Mouse (Mus musculus) neural tube, embryonic 13.5 days (tissue): Measurements from ENCODE around the gene Fermt3. TPM values are rescaled to one million over a fixed set of nuclear protein-coding genes. Genes with fewer than 3 reads are reported as not detected.

Experiments used
- ATAC-seq: fragments of 200-750 bp; cut with Nextera tagmentation; 2 replicates; pipeline ENCODE4 v1.8.0; 2017; ENCODE audit warnings: low read depth, mild to moderate bottlenecking, moderate TSS enrichment, moderate library complexity
- H3K27ac ChIP-seq: fragments of 300-500 bp; sonication (generic); replicated peaks from 2 replicates; pipeline ENCODE4 v1.5.1; 2015; ENCODE audit warnings: moderate library complexity, mild to moderate bottlenecking, inconsistent platforms
- H3K27me3 ChIP-seq: fragments of 300-500 bp; sonication (generic); 2 replicates; pipeline ENCODE4 v1.6.1; 2015; ENCODE audit warnings: mild to moderate bottlenecking, inconsistent platforms
- H3K36me3 ChIP-seq: fragments of 300-500 bp; sonication (generic); 2 replicates; pipeline ENCODE4 v1.6.1; 2015; ENCODE audit warnings: mild to moderate bottlenecking, inconsistent platforms
- H3K4me1 ChIP-seq: fragments of 300-500 bp; sonication (generic); replicated peaks from 2 replicates; pipeline ENCODE4 v1.6.1; 2015; ENCODE audit warnings: inconsistent platforms
- H3K4me2 ChIP-seq: fragments of 300-500 bp; sonication (generic); 2 replicates; pipeline ENCODE4 v1.6.1; 2015; ENCODE audit warnings: inconsistent platforms, mild to moderate bottlenecking, moderate library complexity
- H3K4me3 ChIP-seq: fragments of 300-500 bp; sonication (generic); 2 replicates; pipeline ENCODE4 v1.5.1; 2015; ENCODE audit warnings: mild to moderate bottlenecking, inconsistent platforms
- H3K9ac ChIP-seq: fragments of 300-500 bp; sonication (generic); 2 replicates; pipeline ENCODE4 v1.6.1; 2015; ENCODE audit warnings: moderate library complexity, mild to moderate bottlenecking, inconsistent platforms
- H3K9me3 ChIP-seq: fragments of 300-500 bp; sonication (generic); 2 replicates; pipeline ENCODE4 v1.6.1; 2016; ENCODE audit warnings: inconsistent platforms
- WGBS: fragments of 180-500 bp; shearing (Covaris S2); methylation state at CpG from one replicate; pipeline ENCODE4 v1.1.7; 2015; 5-methylcytosine and 5-hydroxymethylcytosine counted together
- polyA plus RNA-seq: library from polyadenylated mRNA; unstranded; fragments of >200 nt; fragmentation: Nextera tagmentation; extraction: Ambion mirVana; gene quantifications from 2 replicates; pipeline ENCODE4 v1.2.1, GENCODE M21; 2015

Fermt3 gene
- polyA plus RNA-seq = 4.4 and 4.9 TPM in 2 replicates

DNA sequence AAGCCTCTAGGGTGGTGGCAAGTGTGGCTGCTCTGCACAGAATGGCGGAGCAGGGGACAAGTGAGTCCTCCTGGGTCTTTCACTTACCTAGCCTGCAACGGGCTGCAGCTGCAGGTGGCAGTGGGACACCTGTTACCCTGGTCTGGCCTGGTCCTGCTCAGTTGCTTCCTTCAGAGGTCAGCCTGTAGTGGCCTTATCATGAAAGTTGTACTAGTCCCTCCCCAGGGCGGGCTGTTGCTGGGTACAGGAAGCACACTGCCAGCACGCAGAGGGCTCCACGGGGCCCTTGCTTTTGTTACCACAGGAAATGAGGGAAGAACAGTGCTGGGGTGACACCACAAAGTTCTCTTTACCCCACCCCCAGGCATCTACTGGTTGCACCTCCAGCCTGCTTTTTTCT, at the start of gene Fermt3:
Gene Fermt3 (minus strand): TSS at position 279 of the 400 bp plus-strand sequence.
- no peak within 1 kb of the TSS for H3K4me2 ChIP-seq
- H3K36me3 ChIP-seq = peaks cover 75% of the 10 kb centered on the region
- no peaks in the 10 kb centered on the region for H3K4me1 ChIP-seq
- H3K9ac ChIP-seq = no peak within 1 kb of the TSS
- 91% methylated on average over 5 of the region's 5 CpGs for WGBS
- H3K9me3 ChIP-seq = no peaks in the 10 kb centered on the region
- ATAC-seq = no peak
- H3K27me3 ChIP-seq = no peaks in the 10 kb centered on the region
- H3K27ac ChIP-seq = no peak within 1 kb of the TSS
- no peak within 1 kb of the TSS for H3K4me3 ChIP-seq

DNA sequence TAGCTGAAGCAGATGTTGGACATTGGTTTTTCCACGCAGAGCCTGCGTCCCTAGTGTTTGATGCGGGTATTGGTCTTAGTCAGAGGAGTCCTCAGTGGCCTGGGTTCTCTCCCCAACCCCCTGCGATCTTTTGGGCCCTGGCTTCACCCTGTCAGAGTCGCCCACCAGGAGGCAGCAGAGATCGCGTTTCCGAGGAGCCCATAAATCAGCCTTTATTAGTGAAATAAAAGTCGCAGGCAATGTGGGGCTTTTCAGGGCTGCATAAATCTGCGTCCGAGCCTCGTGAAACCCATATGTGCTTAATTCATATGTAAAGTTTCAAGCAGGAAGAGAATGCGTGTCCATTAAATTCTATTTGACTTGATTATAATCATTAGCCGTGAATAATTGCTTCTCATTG, 48.9 kb upstream of the Fermt3 start:
- Histone ChIP-seq H3K27me3 (peaks cover 43% of the 10 kb centered on the region), H3K9ac (peak overlapping the region; percentile 13), H3K9me3 (no peaks in the 10 kb centered on the region), H3K4me3 (no peak overlapping the region), H3K4me2 (peak overlapping the region; percentile 29), H3K4me1 (peaks cover 85% of the 10 kb centered on the region), H3K36me3 (no peaks in the 10 kb centered on the region), H3K27ac (peak overlapping the region; percentile 71)
- WGBS = 1% methylated on average over 14 of the region's 14 CpGs
- ATAC-seq = peak; percentile 21

DNA sequence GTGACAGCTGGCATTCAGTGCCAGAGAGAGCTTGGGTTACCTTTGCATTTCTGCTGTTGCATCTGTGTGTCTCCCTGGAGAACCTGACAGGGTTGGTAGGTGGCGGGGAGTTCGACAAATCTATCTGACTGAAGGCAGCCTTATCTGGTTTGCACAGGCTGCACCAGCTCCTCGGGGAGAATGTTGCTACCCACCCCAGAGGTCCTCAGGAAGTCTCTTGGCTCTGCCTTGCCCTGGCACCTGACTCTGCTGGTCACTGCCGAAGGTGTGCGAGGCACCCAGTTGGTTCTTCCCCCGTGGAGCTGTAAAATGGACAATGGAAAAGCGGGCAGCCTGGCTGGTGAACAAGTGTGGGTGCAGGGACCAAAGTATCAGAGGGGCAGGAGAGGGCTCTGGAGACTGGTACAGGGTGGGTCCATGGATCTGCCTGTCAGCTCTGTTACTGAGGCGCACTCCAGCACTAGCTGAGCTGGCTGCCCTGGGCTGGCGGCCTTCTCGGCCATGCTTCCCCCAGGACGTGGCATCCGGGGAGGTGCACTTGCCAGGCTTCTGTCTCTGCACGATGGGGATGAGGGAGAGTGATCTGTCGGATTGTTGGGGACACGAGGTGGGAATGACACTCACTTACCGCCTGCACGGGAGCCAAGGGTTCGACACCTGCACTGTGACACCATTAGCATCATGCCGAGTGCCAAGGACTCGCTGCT, 48.2 kb upstream of the Fermt3 start:
- peak overlapping the region; percentile 52 for H3K9ac ChIP-seq
- H3K9me3 ChIP-seq = no peaks in the 10 kb centered on the region
- 45% methylated on average over 20 of the region's 20 CpGs for WGBS
- H3K36me3 ChIP-seq = no peaks in the 10 kb centered on the region
- 0 out of 2 replicates have a peak, but pooled peaks have one; percentile 0 for ATAC-seq
- H3K27me3 ChIP-seq = peaks cover 42% of the 10 kb centered on the region
- H3K4me1 ChIP-seq = peaks cover 79% of the 10 kb centered on the region
- peak overlapping the region; percentile 29 for H3K4me2 ChIP-seq
- H3K27ac ChIP-seq = no peak overlapping the region; the same call in 1 of the 2 replicates
- no peak overlapping the region for H3K4me3 ChIP-seq

DNA sequence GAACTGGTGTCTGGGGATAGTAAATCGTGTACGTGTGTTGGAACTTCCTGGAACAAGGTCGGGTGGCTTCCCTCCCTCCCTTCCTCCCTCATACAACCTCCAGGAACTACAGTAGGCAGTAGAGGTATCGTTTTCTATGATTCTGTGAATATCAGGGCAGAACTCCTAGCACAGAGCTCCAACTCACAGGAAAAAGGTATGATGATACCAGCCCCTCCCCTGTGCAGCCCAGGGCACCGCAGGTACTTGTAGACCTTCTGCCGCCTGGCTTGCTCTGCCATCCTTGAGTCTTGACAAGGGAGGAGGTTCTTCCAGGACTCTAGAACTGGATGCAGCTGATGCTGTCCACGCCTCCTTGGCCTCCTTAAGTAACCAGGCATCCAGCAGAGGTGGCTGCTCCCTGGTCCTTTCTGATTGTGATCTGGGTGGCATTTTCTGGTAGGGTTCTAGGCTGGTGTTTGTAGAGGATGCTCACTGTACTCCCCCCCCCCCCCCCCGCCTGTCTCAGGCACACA, 47.6 kb upstream of the Fermt3 start:
- peak overlapping the region; percentile 28 for H3K4me2 ChIP-seq
- H3K9me3 ChIP-seq = no peaks in the 10 kb centered on the region
- H3K36me3 ChIP-seq = no peaks in the 10 kb centered on the region
- peak overlapping the region; percentile 52; the same call in 1 of the 2 replicates for H3K9ac ChIP-seq
- H3K4me1 ChIP-seq = peaks cover 73% of the 10 kb centered on the region
- no peak for ATAC-seq
- no peak overlapping the region for H3K4me3 ChIP-seq
- peaks cover 36% of the 10 kb centered on the region for H3K27me3 ChIP-seq
- WGBS = 33% methylated on average over 7 of the region's 8 CpGs
- 0 out of 2 replicates have a peak overlapping the region, but pooled peaks have one; percentile 38 for H3K27ac ChIP-seq

DNA sequence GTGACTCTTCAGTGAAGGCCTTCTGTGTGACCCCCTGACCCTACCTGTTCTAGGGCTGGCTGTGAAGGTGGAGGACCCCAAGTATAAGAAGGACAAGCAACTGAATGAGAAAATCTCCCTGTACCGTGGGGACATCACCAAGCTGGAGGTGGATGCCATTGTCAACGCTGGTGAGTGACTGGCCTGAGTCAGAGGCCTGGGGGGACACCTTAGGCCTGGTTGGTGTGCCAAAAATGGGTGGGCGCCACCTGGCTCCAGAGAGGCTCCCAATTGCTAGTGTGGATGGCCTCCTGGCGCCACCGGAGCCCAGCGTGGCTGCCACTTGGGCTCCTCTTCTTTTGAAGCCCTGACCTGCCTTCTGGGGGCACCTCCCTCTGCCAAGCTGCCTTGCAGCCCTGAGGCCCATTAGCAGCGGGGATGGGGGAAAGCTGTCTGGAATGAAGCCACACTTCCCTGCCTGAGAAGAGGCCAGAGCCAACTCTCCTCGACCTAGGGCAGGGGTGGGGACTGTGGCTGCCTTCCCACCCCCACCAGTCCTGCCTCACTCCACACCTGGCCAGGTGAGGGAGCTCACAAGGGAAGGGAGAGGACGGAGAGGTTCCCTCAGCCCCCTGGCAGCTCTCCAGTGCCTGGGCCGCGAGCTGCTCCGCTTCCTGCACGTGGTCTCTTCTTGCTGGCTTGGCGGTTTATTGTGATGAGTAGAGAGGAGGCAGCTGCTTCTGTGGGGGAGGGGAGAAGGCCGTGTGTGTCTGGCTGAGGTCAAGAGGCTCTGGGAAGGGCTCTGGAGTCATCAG, 47.0 kb upstream of the Fermt3 start:
- H3K27ac ChIP-seq = 0 out of 2 replicates have a peak overlapping the region, but pooled peaks have one; percentile 38
- H3K4me3 ChIP-seq = no peak overlapping the region
- H3K36me3 ChIP-seq = no peaks in the 10 kb centered on the region
- H3K9ac ChIP-seq = peak overlapping the region; percentile 52
- peaks cover 66% of the 10 kb centered on the region for H3K4me1 ChIP-seq
- 24% methylated on average over 15 of the region's 15 CpGs for WGBS
- no peaks in the 10 kb centered on the region for H3K9me3 ChIP-seq
- H3K4me2 ChIP-seq = peak overlapping the region; percentile 28
- H3K27me3 ChIP-seq = peaks cover 36% of the 10 kb centered on the region
- no peak for ATAC-seq

DNA sequence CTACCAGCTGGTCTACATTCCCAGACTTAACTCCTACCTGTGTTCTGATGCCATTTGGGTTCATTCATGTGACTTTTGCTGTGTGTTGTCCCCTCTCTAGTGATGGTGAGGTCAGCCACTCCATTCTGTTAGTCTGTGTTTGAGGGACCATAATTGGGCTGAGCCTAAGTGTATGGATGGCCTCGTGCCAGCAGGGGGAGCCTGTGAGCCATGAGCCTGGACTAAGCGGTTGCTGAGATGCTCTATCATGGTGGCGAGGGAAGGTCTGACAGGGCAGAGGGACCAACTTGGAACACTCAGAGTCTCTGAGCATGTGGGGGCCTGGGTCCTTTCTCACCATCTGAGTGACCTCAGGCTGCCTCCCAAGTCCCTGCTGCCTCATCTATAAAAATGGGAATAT, 45.3 kb upstream of the Fermt3 start:
- Histone ChIP-seq H3K4me1 (peaks cover 49% of the 10 kb centered on the region), H3K4me2 (no peak overlapping the region), H3K9me3 (no peaks in the 10 kb centered on the region), H3K36me3 (no peaks in the 10 kb centered on the region), H3K27me3 (peaks cover 49% of the 10 kb centered on the region), H3K4me3 (no peak overlapping the region), H3K9ac (no peak overlapping the region), H3K27ac (no peak overlapping the region)
- WGBS = 2% methylated on average over 3 of the region's 3 CpGs
- peak; percentile 26 for ATAC-seq

DNA sequence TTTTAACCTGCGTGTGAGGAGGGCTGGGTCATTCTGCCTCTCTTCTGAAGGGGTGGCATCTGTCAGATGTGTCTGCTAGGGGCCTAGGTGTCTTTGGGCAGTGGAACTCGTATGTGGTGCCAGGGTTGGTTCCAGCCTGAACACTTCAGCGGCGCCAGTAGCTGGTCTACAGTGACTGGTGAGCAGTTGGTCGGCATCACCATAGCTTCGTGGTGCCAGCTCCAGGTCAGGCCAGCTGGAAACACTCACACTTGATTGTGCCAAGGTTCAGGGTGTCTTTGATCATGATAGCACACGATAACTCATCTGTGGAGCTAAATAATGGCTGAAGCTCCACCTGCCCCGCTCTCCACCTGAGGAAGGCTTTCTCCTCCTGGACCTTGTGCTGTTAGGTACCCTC, 43.6 kb upstream of the Fermt3 start:
- H3K9ac ChIP-seq = no peak overlapping the region
- H3K4me2 ChIP-seq = no peak overlapping the region
- H3K9me3 ChIP-seq = no peaks in the 10 kb centered on the region
- no peak overlapping the region for H3K4me3 ChIP-seq
- no peak overlapping the region for H3K27ac ChIP-seq
- WGBS = 93% methylated on average over 8 of the region's 8 CpGs
- no peak for ATAC-seq
- peaks cover 39% of the 10 kb centered on the region for H3K4me1 ChIP-seq
- peaks cover 66% of the 10 kb centered on the region for H3K27me3 ChIP-seq
- no peaks in the 10 kb centered on the region for H3K36me3 ChIP-seq

DNA sequence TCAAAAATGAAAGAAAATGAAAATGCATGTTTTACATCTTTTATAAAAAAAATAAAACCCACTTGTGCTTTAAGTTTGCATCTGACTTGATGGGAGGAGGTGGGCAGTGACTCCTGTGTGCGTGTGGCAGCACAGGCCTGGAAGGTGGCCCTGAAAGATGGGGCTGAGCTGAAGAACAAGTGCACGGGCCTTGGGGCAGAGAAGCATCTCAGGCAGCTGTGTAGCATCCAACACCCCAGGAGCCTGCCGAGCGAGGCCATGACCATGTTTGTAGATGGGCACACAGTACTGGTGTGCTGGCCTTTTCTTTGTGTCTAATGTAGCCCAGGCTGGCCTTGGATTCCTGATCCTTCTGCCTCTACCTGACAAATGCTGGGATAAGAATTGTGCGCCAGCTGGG, 42.8 kb upstream of the Fermt3 start:
- H3K36me3 ChIP-seq = no peaks in the 10 kb centered on the region
- no peak overlapping the region for H3K9ac ChIP-seq
- peaks cover 39% of the 10 kb centered on the region for H3K4me1 ChIP-seq
- WGBS = 87% methylated on average over 5 of the region's 5 CpGs
- no peak overlapping the region for H3K4me3 ChIP-seq
- H3K4me2 ChIP-seq = no peak overlapping the region
- H3K9me3 ChIP-seq = no peaks in the 10 kb centered on the region
- peaks cover 72% of the 10 kb centered on the region for H3K27me3 ChIP-seq
- H3K27ac ChIP-seq = no peak overlapping the region
- no peak for ATAC-seq

DNA sequence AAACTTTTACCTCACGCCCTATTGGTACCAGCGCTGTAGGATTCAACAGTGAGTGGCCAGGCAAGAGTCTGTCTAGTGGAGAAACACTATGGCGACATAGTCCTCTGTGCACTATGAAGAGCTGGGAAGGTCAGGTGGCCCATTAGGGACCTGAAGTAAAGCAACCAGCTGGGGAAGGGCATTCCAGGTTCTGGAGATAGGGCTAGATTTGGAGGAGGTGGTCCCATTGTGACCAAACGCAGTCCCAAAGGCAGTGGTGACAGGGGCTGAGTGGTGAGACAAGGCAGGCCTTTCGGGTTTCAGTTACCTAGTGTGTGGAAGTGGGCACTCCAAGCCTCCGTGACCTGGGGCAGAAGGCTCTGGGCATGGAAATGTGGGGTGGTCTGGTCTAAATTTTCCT, 39.3 kb upstream of the Fermt3 start:
- ATAC-seq = no peak
- 71% methylated on average over 6 of the region's 6 CpGs for WGBS
- Histone ChIP-seq H3K9me3 (no peaks in the 10 kb centered on the region), H3K4me1 (peaks cover 24% of the 10 kb centered on the region), H3K36me3 (no peaks in the 10 kb centered on the region), H3K27ac (no peak overlapping the region), H3K27me3 (peaks cover 82% of the 10 kb centered on the region), H3K4me3 (no peak overlapping the region), H3K4me2 (no peak overlapping the region; the same call in 1 of the 2 replicates), H3K9ac (no peak overlapping the region)

DNA sequence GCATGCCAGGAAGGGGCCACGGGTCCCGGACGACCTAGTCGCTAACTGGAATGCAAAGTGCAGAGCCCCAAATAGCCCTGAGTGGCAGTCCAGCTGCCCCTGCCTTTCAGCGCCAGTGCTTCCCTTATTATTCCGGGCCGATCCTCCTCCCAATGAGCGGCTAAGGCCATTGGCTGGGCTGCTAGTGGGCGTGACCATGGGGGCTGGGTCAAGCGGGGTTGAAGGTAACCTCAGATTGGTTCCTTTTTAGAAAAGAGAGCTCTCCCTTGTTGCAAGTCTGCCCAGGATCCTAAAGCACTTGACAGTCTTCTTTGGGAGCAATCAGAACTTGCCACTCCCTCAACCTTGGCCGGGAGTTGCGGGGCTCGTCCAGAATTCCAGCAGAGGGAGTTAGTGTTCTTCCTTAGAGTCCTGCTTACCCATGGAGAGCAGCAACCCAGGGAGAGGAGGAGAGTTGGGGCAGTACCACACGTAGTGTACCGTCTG, 38.5 kb upstream of the Fermt3 start:
- Histone ChIP-seq H3K27me3 (peaks cover 75% of the 10 kb centered on the region), H3K9me3 (no peaks in the 10 kb centered on the region), H3K36me3 (no peaks in the 10 kb centered on the region), H3K4me2 (peak overlapping the region; percentile 90), H3K27ac (no peak overlapping the region), H3K4me3 (peak overlapping the region; percentile 61), H3K4me1 (peaks cover 24% of the 10 kb centered on the region), H3K9ac (peak overlapping the region; percentile 66)
- peak; percentile 57 for ATAC-seq
- under 1% methylated on average over 15 of the region's 15 CpGs for WGBS

DNA sequence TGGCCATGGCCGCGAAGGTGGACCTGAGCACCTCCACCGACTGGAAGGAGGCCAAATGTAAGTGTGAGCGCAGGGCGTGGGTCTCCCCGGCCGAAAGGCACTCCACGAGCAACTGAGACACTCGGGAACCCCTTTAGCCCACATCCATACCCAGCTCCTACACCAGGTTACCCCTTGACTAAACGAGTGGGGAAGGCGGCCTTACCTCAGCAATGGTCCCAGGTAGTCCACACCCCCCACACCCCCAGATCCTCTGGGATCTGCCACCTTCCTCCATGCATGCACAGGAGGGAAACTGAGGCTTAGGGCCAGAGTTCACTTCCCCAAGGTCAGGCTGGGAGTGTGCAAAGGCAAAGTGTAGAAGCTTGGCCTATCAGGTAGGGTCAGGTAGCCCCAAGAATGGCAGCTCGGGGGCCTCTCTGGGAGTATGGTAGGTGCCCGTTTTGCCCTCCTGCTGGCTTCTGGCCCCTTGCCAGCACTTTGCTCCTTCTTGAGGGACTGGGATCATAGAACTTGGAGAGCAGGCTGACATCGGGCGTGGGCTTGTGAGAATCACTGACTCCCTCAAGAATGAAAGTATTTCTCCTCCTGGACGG, 38.0 kb upstream of the Fermt3 start:
- no peaks in the 10 kb centered on the region for H3K36me3 ChIP-seq
- H3K4me1 ChIP-seq = peaks cover 24% of the 10 kb centered on the region
- H3K4me2 ChIP-seq = peak overlapping the region; percentile 90
- ATAC-seq = peak; percentile 49
- no peaks in the 10 kb centered on the region for H3K9me3 ChIP-seq
- peak overlapping the region; percentile 66 for H3K9ac ChIP-seq
- H3K27me3 ChIP-seq = peaks cover 73% of the 10 kb centered on the region
- WGBS = 2% methylated on average over 16 of the region's 16 CpGs
- H3K4me3 ChIP-seq = peak overlapping the region; percentile 61
- H3K27ac ChIP-seq = no peak overlapping the region
